ENCODE assay signal across 8 mouse cellular contexts in genomic region chr11:44399763-44400162, GRCm38 (mm10). TPM values are rescaled to one million over a fixed set of nuclear protein-coding genes. Genes with fewer than 3 reads are reported as not detected.
A peak's percentile ranks its signal among the peaks of the same experiment; 100 is the strongest.
DNase-seq lines count a peak whose midpoint lies in the region; ATAC-seq lines count a peak whose summit lies in the region.

Gene Il12b (plus strand): TSS chr11:44400063.

- H3K36me3 ChIP-seq in heart, embryonic 15.5 days: no peaks in the 10 kb centered on the region
- H3K36me3 ChIP-seq in embryonic facial prominence, embryonic 11.5 days (replicated peaks; ENCODE audit: control insufficient read depth, insufficient read depth, low read depth, low read length): no peaks in the 10 kb centered on the region
- no peaks in the 10 kb centered on the region for H3K36me3 ChIP-seq in hindbrain, embryonic 14.5 days (replicated peaks; ENCODE audit: control insufficient read depth, insufficient read depth)
- no peaks in the 10 kb centered on the region for H3K36me3 ChIP-seq in midbrain, embryonic 13.5 days

- ATAC-seq in heart, embryonic 15.5 days (replicated peaks; ENCODE audit: insufficient number of reproducible peaks, insufficient read depth, low FRiP score, low read depth): no peak
- ATAC-seq in embryonic facial prominence, embryonic 11.5 days (replicated peaks; ENCODE audit: insufficient number of reproducible peaks, low FRiP score, low TSS enrichment, low read depth): no peak
- no peak for ATAC-seq in hindbrain, embryonic 14.5 days (ENCODE audit: low FRiP score)
- ATAC-seq in midbrain, embryonic 13.5 days: no peak

- DNase-seq in heart, postnatal 10 days: no peak
- DNase-seq in embryonic facial prominence, embryonic 11.5 days (ENCODE audit: low spot score): no peak
- DNase-seq in hindbrain, embryonic 14.5 days (ENCODE audit: low spot score): no peak
- DNase-seq in embryo, embryonic 11 days: no peak
- DNase-seq in adrenal gland, adult (ENCODE audit: inconsistent age in 2 of 2, low spot score in 1 of 2): no peak
- DNase-seq in cerebellum, adult 8-10 months: no peak

- peak within 1 kb of the TSS; percentile 44 for H3K4me3 ChIP-seq in heart, embryonic 15.5 days
- H3K4me3 ChIP-seq in embryonic facial prominence, embryonic 11.5 days (ENCODE audit: low read depth, low read length): peak within 1 kb of the TSS; percentile 29
- peak within 1 kb of the TSS; percentile 24 for H3K4me3 ChIP-seq in hindbrain, embryonic 14.5 days (replicated peaks; ENCODE audit: low read length)
- H3K4me3 ChIP-seq in midbrain, embryonic 13.5 days (replicated peaks): peak within 1 kb of the TSS; percentile 37

- peaks cover 19% of the 10 kb centered on the region for H3K4me1 ChIP-seq in heart, embryonic 15.5 days (replicated peaks)
- H3K4me1 ChIP-seq in embryonic facial prominence, embryonic 11.5 days (ENCODE audit: control insufficient read depth, insufficient read depth, low read length): no peaks in the 10 kb centered on the region
- 0 out of 2 replicates have a peak, but pooled peaks cover 10% of the 10 kb centered on the region for H3K4me1 ChIP-seq in hindbrain, embryonic 14.5 days (replicated peaks; ENCODE audit: control insufficient read depth, insufficient read depth, low read length)
- H3K4me1 ChIP-seq in midbrain, embryonic 13.5 days (replicated peaks): 0 out of 2 replicates have a peak, but pooled peaks cover 12% of the 10 kb centered on the region

- intact Hi-C loops in heart, postnatal 10 days (cut with DNase I): no loop called here

- no peak within 1 kb of the TSS for H3K27ac ChIP-seq in heart, embryonic 15.5 days
- H3K27ac ChIP-seq in embryonic facial prominence, embryonic 11.5 days (replicated peaks; ENCODE audit: low read depth, low read length): no peak within 1 kb of the TSS
- no peak within 1 kb of the TSS for H3K27ac ChIP-seq in hindbrain, embryonic 14.5 days
- H3K27ac ChIP-seq in midbrain, embryonic 13.5 days: no peak within 1 kb of the TSS

- no peaks in the 10 kb centered on the region for H3K9me3 ChIP-seq in heart, embryonic 15.5 days (replicated peaks)
- H3K9me3 ChIP-seq in embryonic facial prominence, embryonic 11.5 days (replicated peaks; ENCODE audit: control insufficient read depth, low read length): no peaks in the 10 kb centered on the region
- no peaks in the 10 kb centered on the region for H3K9me3 ChIP-seq in hindbrain, embryonic 14.5 days (ENCODE audit: control insufficient read depth, low read length)
- no peaks in the 10 kb centered on the region for H3K9me3 ChIP-seq in midbrain, embryonic 13.5 days

- WGBS in heart, embryonic 15.5 days: 72% methylated on average over 6 of the region's 6 CpGs
- WGBS in embryonic facial prominence, embryonic 11.5 days: 74% methylated on average over 6 of the region's 6 CpGs
- 77% methylated on average over 6 of the region's 6 CpGs for WGBS in hindbrain, embryonic 14.5 days
- 78% methylated on average over 6 of the region's 6 CpGs for WGBS in midbrain, embryonic 13.5 days

- H3K27me3 ChIP-seq in heart, embryonic 15.5 days: no peaks in the 10 kb centered on the region
- H3K27me3 ChIP-seq in embryonic facial prominence, embryonic 11.5 days (ENCODE audit: control insufficient read depth, insufficient read depth, low read length): no peaks in the 10 kb centered on the region
- no peaks in the 10 kb centered on the region for H3K27me3 ChIP-seq in hindbrain, embryonic 14.5 days (ENCODE audit: control insufficient read depth, insufficient read depth, low read length)
- H3K27me3 ChIP-seq in midbrain, embryonic 13.5 days: peaks cover 12% of the 10 kb centered on the region

- peak within 1 kb of the TSS; percentile 46; the same call in 1 of the 2 replicates for H3K9ac ChIP-seq in heart, embryonic 15.5 days
- peak within 1 kb of the TSS; percentile 51 for H3K9ac ChIP-seq in embryonic facial prominence, embryonic 11.5 days (replicated peaks; ENCODE audit: low read length)
- 0 out of 2 replicates have a peak within 1 kb of the TSS, but pooled peaks have one; percentile 41 for H3K9ac ChIP-seq in hindbrain, embryonic 14.5 days
- peak within 1 kb of the TSS; percentile 52; the same call in 1 of the 2 replicates for H3K9ac ChIP-seq in midbrain, embryonic 13.5 days (replicated peaks)

- H3K4me2 ChIP-seq in heart, embryonic 15.5 days: peak within 1 kb of the TSS; percentile 75
- peak within 1 kb of the TSS; percentile 74 for H3K4me2 ChIP-seq in embryonic facial prominence, embryonic 11.5 days (ENCODE audit: low read depth, low read length)
- H3K4me2 ChIP-seq in hindbrain, embryonic 14.5 days (replicated peaks): peak within 1 kb of the TSS; percentile 63
- H3K4me2 ChIP-seq in midbrain, embryonic 13.5 days (replicated peaks): peak within 1 kb of the TSS; percentile 57

RNA-seq across cellular contexts. Expression of gene Il12b, which starts in this region (rescaled TPM):
- not detected in 2 replicates for polyA plus RNA-seq in heart, embryonic 15.5 days (2015; fragmentation: Nextera tagmentation; extraction: Ambion mirVana)
- total RNA-seq in heart, postnatal 10 days (2021): not detected
- polyA plus RNA-seq in embryonic facial prominence, embryonic 11.5 days (2014; fragmentation: Nextera tagmentation; extraction: Ambion mirVana): not detected in 2 replicates
- polyA plus RNA-seq in hindbrain, embryonic 14.5 days (2014; fragmentation: Nextera tagmentation; extraction: Ambion mirVana): 0.13 and 0.18 TPM in 2 replicates
- 0.10 TPM in 1 of 2 replicates, not detected in the other for polyA plus RNA-seq in midbrain, embryonic 13.5 days (2015; fragmentation: Nextera tagmentation; extraction: Ambion mirVana)
